Mouse (Mus musculus) heart, embryonic 11.5 days (tissue): ENCODE data around the gene Fanca. TPM values are rescaled to one million over a fixed set of nuclear protein-coding genes. Genes with fewer than 3 reads are reported as not detected.
"Not testable (repeated sequence)": the region's sequence is repeated elsewhere in the genome, so short reads cannot be mapped to it uniquely, and the experiment has no call there.

Experiments used
- ATAC-seq: fragments of 200-750 bp; cut with Nextera tagmentation; replicated peaks from 2 replicates; pipeline ENCODE4 v1.8.0; 2017; ENCODE audit warnings: moderate library complexity; ENCODE audit not compliant: insufficient number of reproducible peaks, low FRiP score, low TSS enrichment
- H3K27ac ChIP-seq: fragments of 300-500 bp; sonication (generic); 2 replicates; pipeline ENCODE4 v1.5.1; 2014; ENCODE audit warnings: mild to moderate bottlenecking, low read depth, low read length
- H3K27me3 ChIP-seq: fragments of 300-500 bp; sonication (generic); 2 replicates; pipeline ENCODE4 v1.6.1; 2014; ENCODE audit warnings: mild to moderate bottlenecking, low read length, mixed read lengths; ENCODE audit not compliant: control insufficient read depth, insufficient read depth
- H3K36me3 ChIP-seq: fragments of 300-500 bp; sonication (generic); 2 replicates; pipeline ENCODE4 v1.6.1; 2014; ENCODE audit warnings: mild to moderate bottlenecking, low read length, moderate library complexity, mixed read lengths; ENCODE audit not compliant: control insufficient read depth, insufficient read depth
- H3K4me1 ChIP-seq: fragments of 300-500 bp; sonication (generic); 2 replicates; pipeline ENCODE4 v1.6.1; 2014; ENCODE audit warnings: low read length; ENCODE audit not compliant: control insufficient read depth, insufficient read depth
- H3K4me2 ChIP-seq: fragments of 300-500 bp; sonication (generic); 2 replicates; pipeline ENCODE4 v1.6.1; 2014; ENCODE audit warnings: mild to moderate bottlenecking, moderate library complexity
- H3K4me3 ChIP-seq: fragments of 300-500 bp; sonication (generic); 2 replicates; pipeline ENCODE4 v1.5.1; 2014; ENCODE audit warnings: low read depth, low read length
- H3K9ac ChIP-seq: fragments of 300-500 bp; sonication (generic); 2 replicates; pipeline ENCODE4 v1.6.1; 2014; ENCODE audit warnings: mild to moderate bottlenecking, low read depth, low read length, moderate library complexity
- H3K9me3 ChIP-seq: fragments of 300-500 bp; sonication (generic); replicated peaks from 2 replicates; pipeline ENCODE4 v1.6.1; 2016; ENCODE audit warnings: low read length; ENCODE audit not compliant: control insufficient read depth
- WGBS: fragments of 180-500 bp; shearing (Covaris S2); extraction: QIAGEN DNeasy Blood & Tissue Kit; methylation state at CpG from one replicate; pipeline ENCODE4 v1.1.7; 2014; ENCODE audit not compliant: insufficient replicate concordance; 5-methylcytosine and 5-hydroxymethylcytosine counted together
- polyA plus RNA-seq: library from polyadenylated mRNA; unstranded; fragments of >200 nt; fragmentation: Nextera tagmentation; extraction: Ambion mirVana; gene quantifications from 2 replicates; pipeline ENCODE4 v1.2.1, GENCODE M21; 2014

The Fanca gene
- polyA plus RNA-seq, 1 experiment from 2014 or later, result 27.7 TPM

DNA sequence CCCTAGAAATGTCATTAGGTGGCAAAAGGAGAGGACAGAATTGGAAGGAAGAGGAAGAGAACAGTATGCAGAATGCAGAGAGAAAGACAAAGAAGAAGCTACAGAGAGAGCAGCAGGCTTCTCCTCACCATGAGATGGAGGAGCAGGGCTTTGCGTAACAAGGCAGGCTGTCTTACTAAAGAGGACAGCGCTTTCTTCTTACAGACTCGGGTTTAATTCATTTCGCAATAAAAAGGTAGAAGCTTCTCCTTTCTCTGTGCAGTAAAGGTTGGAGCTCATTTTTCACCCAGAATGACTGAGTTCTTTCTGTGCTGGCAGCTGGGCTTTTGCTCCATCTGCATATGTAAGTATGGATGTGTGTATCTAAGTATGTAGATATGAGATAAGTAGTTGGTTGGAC lies 38.5 kb downstream of the Fanca start:
- H3K4me1 ChIP-seq, result peaks cover 2% of the 10 kb centered on the region; the same call in 1 of the 2 replicates
- 92% methylated on average over 4 of the region's 4 CpGs for WGBS
- no peak overlapping the region for H3K4me2 ChIP-seq
- no peaks in the 10 kb centered on the region for H3K27me3 ChIP-seq
- no peak overlapping the region for H3K27ac ChIP-seq
- peaks cover 12% of the 10 kb centered on the region; the same call in 1 of the 2 replicates for H3K36me3 ChIP-seq
- H3K9ac ChIP-seq, result no peak overlapping the region
- no peak overlapping the region for H3K4me3 ChIP-seq
- ATAC-seq, result no peak
- no peaks in the 10 kb centered on the region for H3K9me3 ChIP-seq

DNA sequence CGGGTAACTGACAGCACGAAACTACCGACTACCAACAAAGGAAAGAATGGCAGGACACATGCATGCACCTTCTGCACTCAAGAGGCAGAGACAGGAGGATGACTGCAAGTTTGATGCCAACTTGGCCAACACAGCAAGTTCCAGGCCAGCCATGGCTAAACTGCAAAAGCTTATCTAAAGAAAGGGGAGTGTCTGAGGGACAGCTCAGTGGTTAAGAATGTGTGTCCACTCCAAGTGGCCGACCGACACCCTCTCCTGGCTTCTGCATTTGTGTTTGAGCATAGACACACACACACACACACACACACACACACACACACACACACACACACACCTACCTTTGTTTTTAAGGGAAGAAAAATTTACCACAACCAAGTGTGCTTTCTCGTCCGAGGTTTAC lies 39.9 kb downstream of the Fanca start:
- Histone ChIP-seq H3K9me3 (no peaks in the 10 kb centered on the region), H3K9ac (no peak overlapping the region), H3K36me3 (peaks cover 15% of the 10 kb centered on the region; the same call in 1 of the 2 replicates), H3K4me2 (no peak overlapping the region), H3K4me1 (no peaks in the 10 kb centered on the region), H3K27me3 (no peaks in the 10 kb centered on the region), H3K4me3 (no peak overlapping the region), H3K27ac (no peak overlapping the region)
- 65% methylated on average over 7 of the region's 7 CpGs for WGBS
- ATAC-seq, result no peak

DNA sequence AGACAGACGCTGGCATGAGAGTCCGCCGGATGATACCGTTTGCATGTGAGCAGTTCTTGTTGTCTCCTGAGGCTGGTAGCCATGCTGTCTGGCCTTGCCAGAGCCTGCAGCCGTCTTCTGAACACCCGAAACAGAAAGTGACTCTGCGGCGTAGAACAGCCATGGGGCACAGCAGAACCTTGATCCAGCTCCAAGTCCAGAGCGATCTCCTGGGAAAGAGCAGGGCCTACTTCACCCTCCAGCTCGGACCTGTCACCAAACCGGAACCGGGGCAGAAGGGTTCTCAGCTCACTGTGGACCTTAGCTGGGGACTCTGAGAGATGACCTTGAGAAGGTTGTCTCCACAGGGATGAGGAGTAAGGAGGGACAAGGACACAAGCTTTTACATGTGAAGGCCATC lies 43.3 kb downstream of the Fanca start:
- no peaks in the 10 kb centered on the region for H3K4me1 ChIP-seq
- H3K4me2 ChIP-seq, result no peak overlapping the region
- H3K27me3 ChIP-seq, result no peaks in the 10 kb centered on the region
- H3K27ac ChIP-seq, result no peak overlapping the region
- WGBS, result 92% methylated on average over 12 of the region's 12 CpGs
- no peak overlapping the region for H3K9ac ChIP-seq
- H3K4me3 ChIP-seq, result no peak overlapping the region
- peaks cover 10% of the 10 kb centered on the region for H3K36me3 ChIP-seq
- no peaks in the 10 kb centered on the region for H3K9me3 ChIP-seq
- ATAC-seq, result no peak

DNA sequence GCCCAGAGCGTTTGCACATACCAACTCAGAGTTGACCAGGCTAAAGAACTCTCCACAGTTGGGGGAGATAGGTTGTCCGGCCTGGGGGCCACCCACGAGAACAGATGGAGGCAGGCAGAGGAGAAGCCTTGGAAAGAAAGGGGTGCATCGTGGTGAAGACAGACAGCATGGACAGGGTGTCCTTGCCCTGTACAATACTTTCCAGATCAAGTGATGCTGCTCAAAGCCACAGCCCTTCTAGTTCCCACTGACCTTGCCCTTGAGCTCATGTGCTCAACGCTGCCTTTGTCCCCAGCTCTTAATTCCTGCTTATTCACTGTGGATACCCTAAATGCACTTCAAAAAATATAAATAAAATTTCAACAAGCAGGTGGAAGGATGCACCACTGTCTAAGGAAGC lies 43.9 kb downstream of the Fanca start:
- no peak overlapping the region for H3K4me2 ChIP-seq
- no peak for ATAC-seq
- no peak overlapping the region for H3K9ac ChIP-seq
- H3K27ac ChIP-seq, result no peak overlapping the region
- 87% methylated on average over 5 of the region's 5 CpGs for WGBS
- no peaks in the 10 kb centered on the region for H3K27me3 ChIP-seq
- H3K4me1 ChIP-seq, result no peaks in the 10 kb centered on the region
- H3K9me3 ChIP-seq, result no peaks in the 10 kb centered on the region
- H3K4me3 ChIP-seq, result no peak overlapping the region
- peaks cover 15% of the 10 kb centered on the region for H3K36me3 ChIP-seq

DNA sequence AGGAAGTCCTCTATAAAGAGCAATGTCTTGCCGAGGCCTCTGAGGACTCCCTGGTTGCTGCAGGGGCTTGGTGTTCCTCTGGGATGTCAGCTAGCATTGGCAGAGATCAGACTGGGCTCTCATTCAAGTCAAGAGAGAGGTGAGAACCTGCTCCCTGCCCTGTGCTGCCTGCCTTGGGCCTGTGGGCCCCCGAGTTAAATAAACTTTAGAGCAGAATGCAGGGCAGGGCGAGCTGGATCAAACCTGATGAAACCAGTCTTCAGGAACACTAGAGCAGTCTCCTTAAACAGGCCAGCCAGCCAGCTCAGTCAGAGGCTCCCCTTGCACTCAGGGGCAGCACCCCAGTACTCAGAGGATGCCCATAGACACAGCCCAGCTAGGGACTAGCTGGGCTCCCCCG lies 46.5 kb downstream of the Fanca start:
- no peak overlapping the region for H3K4me2 ChIP-seq
- peaks cover 27% of the 10 kb centered on the region for H3K36me3 ChIP-seq
- H3K4me1 ChIP-seq, result 0 out of 2 replicates have a peak, but pooled peaks cover 5% of the 10 kb centered on the region
- no peaks in the 10 kb centered on the region for H3K9me3 ChIP-seq
- H3K27me3 ChIP-seq, result no peaks in the 10 kb centered on the region
- ATAC-seq, result no peak
- H3K27ac ChIP-seq, result no peak overlapping the region
- 67% methylated on average over 4 of the region's 4 CpGs for WGBS
- no peak overlapping the region for H3K9ac ChIP-seq
- H3K4me3 ChIP-seq, result no peak overlapping the region

DNA sequence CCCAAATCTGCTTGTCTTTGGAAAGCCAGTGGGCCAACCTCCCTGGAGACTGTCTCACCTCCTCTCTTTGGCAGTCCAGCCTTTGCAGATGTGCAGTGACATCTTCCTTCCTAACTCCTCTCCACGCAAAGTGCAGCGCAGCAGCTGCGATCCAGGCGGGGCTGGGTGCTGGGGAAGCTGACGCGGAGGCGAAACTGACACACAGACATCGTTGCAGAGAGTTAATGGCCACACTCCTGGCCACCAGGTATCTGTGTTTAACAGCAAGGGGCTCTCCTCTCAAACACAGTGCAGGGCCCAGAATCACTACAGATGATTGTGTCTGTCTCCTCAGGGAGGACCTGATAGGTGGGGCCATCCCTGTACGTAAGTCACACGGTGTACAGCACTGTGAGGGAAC lies 47.2 kb downstream of the Fanca start:
- Histone ChIP-seq H3K4me1 (0 out of 2 replicates have a peak, but pooled peaks cover 5% of the 10 kb centered on the region), H3K27me3 (no peaks in the 10 kb centered on the region)

DNA sequence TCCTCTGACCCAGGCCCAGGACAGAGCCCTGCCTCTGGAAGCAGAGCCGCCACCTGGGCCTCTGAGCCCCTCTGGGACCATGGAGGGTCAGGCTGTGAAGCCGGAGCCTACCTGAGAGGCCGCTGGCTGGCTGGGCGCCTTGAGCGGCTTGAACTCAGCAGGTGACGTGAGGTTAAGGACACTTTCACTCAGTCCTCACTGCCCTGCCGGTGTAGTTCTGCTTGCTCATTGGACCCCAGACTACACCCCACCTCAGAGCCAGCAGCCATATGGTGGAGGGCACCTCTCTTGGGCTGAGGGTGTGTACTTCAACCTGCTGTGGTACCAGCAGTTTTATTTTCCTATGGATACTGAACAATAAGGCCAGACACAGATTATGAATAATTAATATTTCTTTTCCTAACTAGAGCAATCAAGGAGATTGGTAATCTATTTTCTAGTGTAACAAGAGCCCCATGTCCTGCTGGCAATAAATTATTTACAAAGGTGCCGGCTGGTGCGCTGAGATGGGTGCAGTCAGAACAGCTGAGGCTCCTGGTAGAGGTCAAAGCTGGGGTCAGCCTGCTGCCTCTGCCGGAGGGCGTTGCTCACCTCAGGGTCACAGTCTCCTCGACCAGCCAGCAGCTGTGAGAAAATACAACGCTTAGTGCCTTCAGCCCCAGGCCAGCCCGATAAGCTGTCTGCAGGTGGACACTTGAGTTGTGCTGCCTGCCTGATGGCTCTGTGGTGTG lies 50.3 kb downstream of the Fanca start:
- H3K4me2 ChIP-seq, result no peak overlapping the region
- H3K27me3 ChIP-seq, result no peaks in the 10 kb centered on the region
- 0 out of 2 replicates have a peak, but pooled peaks cover 5% of the 10 kb centered on the region for H3K4me1 ChIP-seq
- H3K4me3 ChIP-seq, result no peak overlapping the region
- peak; percentile 41; the same call in 1 of the 2 replicates for ATAC-seq
- H3K27ac ChIP-seq, result no peak overlapping the region
- no peaks in the 10 kb centered on the region for H3K9me3 ChIP-seq
- 78% methylated on average over 14 of the region's 14 CpGs for WGBS
- H3K36me3 ChIP-seq, result peaks cover 37% of the 10 kb centered on the region
- no peak overlapping the region for H3K9ac ChIP-seq

More for the DNA sequence above, 47.2 kb downstream of the Fanca start:
- H3K9me3 ChIP-seq, result no peaks in the 10 kb centered on the region
- no peak overlapping the region for H3K4me3 ChIP-seq
- H3K27ac ChIP-seq, result no peak overlapping the region
- ATAC-seq, result no peak
- H3K4me2 ChIP-seq, result no peak overlapping the region
- 92% methylated on average over 10 of the region's 10 CpGs for WGBS
- H3K9ac ChIP-seq, result no peak overlapping the region
- peaks cover 27% of the 10 kb centered on the region for H3K36me3 ChIP-seq

DNA sequence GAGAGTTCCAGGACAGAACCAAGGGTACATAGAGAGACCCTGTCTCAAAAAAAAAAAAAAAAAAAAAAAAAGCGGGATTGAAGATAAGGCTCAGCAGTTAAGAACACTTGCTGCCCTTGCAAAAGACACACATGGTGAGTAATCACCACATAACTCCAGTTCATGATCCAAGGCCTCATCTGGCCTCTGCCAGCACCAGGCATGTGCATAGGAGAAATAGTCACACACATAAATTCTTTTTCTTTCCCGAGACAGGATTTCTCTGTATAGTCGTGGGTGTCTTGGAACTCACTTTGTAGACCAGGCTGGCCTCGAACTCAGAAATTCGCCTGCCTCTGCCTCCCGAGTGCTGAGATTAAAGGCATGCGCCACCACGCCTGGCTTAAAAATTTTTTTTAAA lies 60.8 kb downstream of the Fanca start:
- not testable (repeated sequence) for H3K9ac ChIP-seq, H3K4me2 ChIP-seq, H3K27me3 ChIP-seq, ATAC-seq, H3K4me3 ChIP-seq, H3K27ac ChIP-seq, H3K9me3 ChIP-seq
- H3K4me1 ChIP-seq, result peaks cover 21% of the 10 kb centered on the region
- H3K36me3 ChIP-seq, result peaks cover 24% of the 10 kb centered on the region
- 88% methylated on average over 8 of the region's 8 CpGs for WGBS

DNA sequence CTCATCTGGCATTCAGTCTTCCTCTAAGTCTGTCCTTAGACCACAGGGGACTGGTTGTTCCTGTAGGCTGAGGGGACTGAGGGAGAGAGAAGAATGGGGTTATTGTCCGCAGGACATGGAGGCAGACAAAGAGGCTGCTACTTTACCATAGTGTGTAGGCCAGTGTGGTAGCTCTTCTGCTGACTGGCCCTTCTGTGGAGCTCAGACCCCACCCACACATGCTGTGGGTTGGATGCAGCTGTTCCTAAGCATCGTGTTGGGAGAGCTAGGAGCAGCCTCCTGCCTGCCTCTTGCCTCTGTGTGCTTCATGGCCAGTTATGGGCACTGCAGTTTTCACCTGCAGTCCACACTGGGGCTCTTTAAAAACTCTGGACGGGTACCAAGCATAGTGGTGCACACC lies 61.3 kb downstream of the Fanca start:
- 79% methylated on average over 3 of the region's 3 CpGs for WGBS
- peaks cover 24% of the 10 kb centered on the region for H3K36me3 ChIP-seq
- H3K9me3 ChIP-seq, result no peaks in the 10 kb centered on the region
- no peak for ATAC-seq
- H3K27me3 ChIP-seq, result no peaks in the 10 kb centered on the region
- H3K9ac ChIP-seq, result no peak overlapping the region
- peaks cover 24% of the 10 kb centered on the region for H3K4me1 ChIP-seq
- H3K27ac ChIP-seq, result no peak overlapping the region
- no peak overlapping the region for H3K4me3 ChIP-seq
- H3K4me2 ChIP-seq, result no peak overlapping the region
